Mouse (Mus musculus): ENCODE measurements around the gene Irf2bpl. TPM values are rescaled to one million over a fixed set of nuclear protein-coding genes. Genes with fewer than 3 reads are reported as not detected.
A peak's percentile ranks its signal among the peaks of the same experiment; 100 is the strongest.

Gene Irf2bpl
- total and polyA plus RNA-seq, 3 experiments = 7.0 to 19.6 (median 12.1) TPM

- no peak for TF ChIP-seq E2F4 (IDR thresholded peaks at IDR 0.05; ENCODE audit: insufficient replicate concordance, low read depth, low read length)
- H3K9ac ChIP-seq (ENCODE audit: insufficient read depth, low read depth) = peak overlapping the region; percentile 81; the same call in 1 of the 2 replicates
- no peak overlapping the region for H3K4me2 ChIP-seq (ENCODE audit: insufficient read depth, low read depth, poor library complexity, severe bottlenecking)
- no peak overlapping the region for H3K27ac ChIP-seq (ENCODE audit: insufficient read depth, low read depth)
- H3K9me3 ChIP-seq (replicated peaks; ENCODE audit: low read length) = no peaks in the 10 kb centered on the region
- dilution Hi-C loops (cut with MboI; ENCODE audit: extremely low pct_ligation_motif_present, extremely low pct_unique_long_range_greater_than_20kb, low sequenced_read_pairs) (no loop called here), in situ Hi-C loops (cut with MboI; ENCODE audit: low pct_ligation_motif_present, low pct_unique_long_range_greater_than_20kb, low sequenced_read_pairs) (no loop called here)
- H3K79me2 ChIP-seq (replicated peaks; ENCODE audit: control insufficient read depth, extremely low read depth, insufficient read depth, poor library complexity, severe bottlenecking) = no peaks in the 10 kb centered on the region
- H3K4me3 ChIP-seq (replicated peaks in 1 of 3; ENCODE audit: low read depth in 2 of 3, low read length in 2 of 3, poor library complexity in 1 of 3) = no peak overlapping the region
- DNase-seq (ENCODE audit: extremely low read depth) = no peak
- peaks cover 0 to 4% of the 10 kb centered on the region in 2 experiments for H3K36me3 ChIP-seq (replicated peaks in 1 of 2; ENCODE audit: control insufficient read depth in 1 of 2, insufficient read depth in 1 of 2, low read length in 1 of 2)
- peaks cover 16 to 58% of the 10 kb centered on the region in 2 experiments for H3K4me1 ChIP-seq (ENCODE audit: control insufficient read depth in 1 of 2, insufficient read depth in 2 of 2)
- no peaks in the 10 kb centered on the region for H3K27me3 ChIP-seq (replicated peaks)
Measured at GRCm38 (mm10) chr12:86897769-86898273, 13.2 kb upstream of the Irf2bpl start.

- dilution Hi-C loops (cut with MboI; ENCODE audit: extremely low pct_ligation_motif_present, extremely low pct_unique_long_range_greater_than_20kb, low sequenced_read_pairs) = no loop called here
- H3K4me2 ChIP-seq (ENCODE audit: insufficient read depth, low read depth, poor library complexity, severe bottlenecking) = peak overlapping the region; percentile 85
- H3K9ac ChIP-seq (ENCODE audit: insufficient read depth, low read depth) = peak overlapping the region; percentile 81
- peak overlapping the region in 1 of 3 experiments; percentile 25 for H3K4me3 ChIP-seq (replicated peaks in 1 of 3; ENCODE audit: low read depth in 2 of 3, low read length in 2 of 3, poor library complexity in 1 of 3)
- no peaks in the 10 kb centered on the region for H3K9me3 ChIP-seq (replicated peaks; ENCODE audit: low read length)
- peaks cover 16 to 63% of the 10 kb centered on the region in 2 experiments for H3K4me1 ChIP-seq (ENCODE audit: control insufficient read depth in 1 of 2, insufficient read depth in 2 of 2)
- H3K36me3 ChIP-seq (replicated peaks in 1 of 2; ENCODE audit: control insufficient read depth in 1 of 2, insufficient read depth in 1 of 2, low read length in 1 of 2) = peaks cover 0 to 4% of the 10 kb centered on the region in 2 experiments
- in situ Hi-C loops (cut with MboI; ENCODE audit: low pct_ligation_motif_present, low pct_unique_long_range_greater_than_20kb, low sequenced_read_pairs) = no loop called here
- TF ChIP-seq ELF1 (IDR thresholded peaks at IDR 0.05; ENCODE audit: low read depth, low read length) (peak; percentile 53; the same call in 1 of the 2 replicates), MEF2A (IDR thresholded peaks at IDR 0.05; ENCODE audit: borderline replicate concordance, low read depth, low read length) (peak; percentile 60; the same call in 1 of the 2 replicates), ETS1 (conservative IDR thresholded peaks at IDR 0.05; ENCODE audit: low read depth, low read length) (no peak), POLR2A (IDR thresholded peaks at IDR 0.05; ENCODE audit: low read depth, low read length) (no peak), TBP (conservative IDR thresholded peaks at IDR 0.05; ENCODE audit: low read depth, low read length) (no peak), SIN3A (IDR thresholded peaks at IDR 0.05; ENCODE audit: low read length) (peak; percentile 49; the same call in 1 of the 2 replicates), EP300 (IDR thresholded peaks at IDR 0.05; ENCODE audit: low read length) (0 out of 2 replicates have a peak, but pooled peaks have one; percentile 13), ZNF384 (IDR thresholded peaks at IDR 0.05; ENCODE audit: low read depth, low read length) (peak; percentile 91)
- DNase-seq (ENCODE audit: extremely low read depth) = no peak
- no peak overlapping the region for H3K27ac ChIP-seq (ENCODE audit: insufficient read depth, low read depth)
- H3K79me2 ChIP-seq (replicated peaks; ENCODE audit: control insufficient read depth, extremely low read depth, insufficient read depth, poor library complexity, severe bottlenecking) = no peaks in the 10 kb centered on the region
- no peaks in the 10 kb centered on the region for H3K27me3 ChIP-seq (replicated peaks)
Measured at GRCm38 (mm10) chr12:86896921-86897512, 12.4 kb upstream of the Irf2bpl start.

GRCm38 (mm10) chr12:86896441-86896890 lies 11.9 kb upstream of the Irf2bpl start:
- peak overlapping the region; percentile 85 for H3K4me2 ChIP-seq (ENCODE audit: insufficient read depth, low read depth, poor library complexity, severe bottlenecking)
- H3K27ac ChIP-seq (ENCODE audit: insufficient read depth, low read depth) = peak overlapping the region; percentile 29; the same call in 1 of the 2 replicates
- H3K79me2 ChIP-seq (replicated peaks; ENCODE audit: control insufficient read depth, extremely low read depth, insufficient read depth, poor library complexity, severe bottlenecking) = no peaks in the 10 kb centered on the region
- H3K4me1 ChIP-seq (ENCODE audit: control insufficient read depth in 1 of 2, insufficient read depth in 2 of 2) = peaks cover 16 to 68% of the 10 kb centered on the region in 2 experiments
- peak overlapping the region in 1 of 3 experiments; percentile 25 for H3K4me3 ChIP-seq (replicated peaks in 1 of 3; ENCODE audit: low read depth in 2 of 3, low read length in 2 of 3, poor library complexity in 1 of 3)
- H3K9me3 ChIP-seq (replicated peaks; ENCODE audit: low read length) = no peaks in the 10 kb centered on the region
- DNase-seq (ENCODE audit: extremely low read depth) = no peak
- no peaks in the 10 kb centered on the region for H3K27me3 ChIP-seq (replicated peaks)
- dilution Hi-C loops (cut with MboI; ENCODE audit: extremely low pct_ligation_motif_present, extremely low pct_unique_long_range_greater_than_20kb, low sequenced_read_pairs) = no loop called here
- peak overlapping the region; percentile 81 for H3K9ac ChIP-seq (ENCODE audit: insufficient read depth, low read depth)
- in situ Hi-C loops (cut with MboI; ENCODE audit: low pct_ligation_motif_present, low pct_unique_long_range_greater_than_20kb, low sequenced_read_pairs) = no loop called here
- TF ChIP-seq NELFE (IDR thresholded peaks at IDR 0.05; ENCODE audit: low read depth, low read length) (no peak), ZKSCAN1 (IDR thresholded peaks at IDR 0.05; ENCODE audit: borderline replicate concordance, low read depth, low read length) (no peak), E2F4 (IDR thresholded peaks at IDR 0.05; ENCODE audit: insufficient replicate concordance, low read depth, low read length) (no peak), ETS1 (conservative IDR thresholded peaks at IDR 0.05; ENCODE audit: low read depth, low read length) (no peak; the same call in 1 of the 2 replicates), MYC (IDR thresholded peaks at IDR 0.05; ENCODE audit: low read depth, low read length) (no peak), SIN3A (IDR thresholded peaks at IDR 0.05; ENCODE audit: low read length) (0 out of 2 replicates have a peak, but pooled peaks have one; percentile 1), MAZ (IDR thresholded peaks at IDR 0.05; ENCODE audit: low read depth, low read length) (no peak), TCF12 (IDR thresholded peaks at IDR 0.05; ENCODE audit: low read depth, low read length) (0 out of 2 replicates have a peak, but pooled peaks have one; percentile 20), USF2 (conservative IDR thresholded peaks at IDR 0.05; ENCODE audit: low read depth, low read length) (no peak), CHD2 (IDR thresholded peaks at IDR 0.05; ENCODE audit: low read length) (no peak), JUN (IDR thresholded peaks at IDR 0.05; ENCODE audit: insufficient read depth, low read depth, low read length) (no peak), HCFC1 (IDR thresholded peaks at IDR 0.05; ENCODE audit: low read depth, low read length) (no peak), KAT2A (IDR thresholded peaks at IDR 0.05; ENCODE audit: insufficient replicate concordance, low read length) (no peak), POLR2A (IDR thresholded peaks at IDR 0.05; ENCODE audit: low read depth, low read length) (no peak), ZNF384 (IDR thresholded peaks at IDR 0.05; ENCODE audit: low read depth, low read length) (no peak), BHLHE40 (IDR thresholded peaks at IDR 0.05; ENCODE audit: low read depth, low read length) (0 out of 2 replicates have a peak, but pooled peaks have one; percentile 12)
- peaks cover 0 to 4% of the 10 kb centered on the region in 2 experiments for H3K36me3 ChIP-seq (replicated peaks in 1 of 2; ENCODE audit: control insufficient read depth in 1 of 2, insufficient read depth in 1 of 2, low read length in 1 of 2)

All from CH12.LX (cell line).